Mouse (Mus musculus) heart, adult 18-20 months (tissue): ENCODE results near the gene Plau. TPM values are rescaled to one million over a fixed set of nuclear protein-coding genes. Genes with fewer than 3 reads are reported as not detected.
A peak's percentile ranks its signal among the peaks of the same experiment; 100 is the strongest.

Source experiments
- DNase-seq, 2 experiments: peaks; one replicate each; pipeline ENCODE4 v3.0.0; 2021 to 2022; ENCODE audit warnings: mixed read lengths in 1 of 2
- long read RNA-seq, 2 experiments: library from polyadenylated mRNA; stranded (forward); transcript quantifications; one replicate each; pipeline ENCODE4 v2.0.0; 2021
- total RNA-seq, 2 experiments: library from RNA; stranded (reverse); gene quantifications; 2 replicates each; pipeline ENCODE4 v1.2.3; 2021

Plau gene
- 1 to 10 TPM; 3.8 to 4.0 TPM for total RNA-seq
- long read RNA-seq, experiment 1: 0 reads
- long read RNA-seq, experiment 2: 0 reads

DNA sequence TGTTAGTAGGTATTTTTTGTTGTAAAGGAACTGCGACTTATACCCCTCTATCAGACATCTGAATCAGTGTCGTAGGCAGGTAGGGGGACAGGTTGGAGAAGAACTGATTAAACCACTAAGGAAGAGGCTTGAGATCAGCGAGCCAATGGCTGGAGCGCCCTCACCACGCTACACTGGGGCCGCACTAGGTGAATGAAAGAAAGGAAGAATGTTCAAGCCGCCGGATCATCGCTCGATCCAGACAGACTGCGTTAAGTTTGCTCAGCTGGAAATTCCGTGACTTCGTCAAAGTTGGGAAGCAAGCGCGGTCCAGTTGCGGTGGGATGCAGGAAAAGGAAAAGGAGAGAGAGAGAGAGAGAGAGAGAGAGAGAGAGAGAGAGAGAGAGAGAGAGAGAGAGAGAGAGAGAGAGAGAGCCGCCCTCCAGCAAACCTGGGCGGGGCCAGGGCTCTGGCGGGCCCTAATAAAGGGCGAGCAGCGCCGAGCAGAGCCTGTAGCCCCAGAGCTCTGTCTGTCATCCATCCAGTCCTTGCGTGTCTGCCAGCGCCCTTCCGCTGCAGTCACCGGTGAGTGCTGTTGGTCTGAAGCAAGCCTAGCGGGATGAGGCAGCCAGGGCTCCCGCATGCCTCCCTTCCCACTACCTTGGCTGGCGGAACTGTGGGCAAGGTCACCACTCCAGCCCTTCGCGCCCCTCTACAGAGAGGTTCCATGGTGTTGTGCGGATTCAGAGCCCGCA lies at the start of gene Plau:
Gene Plau (plus strand): TSS at position 490 of the 734 bp plus-strand sequence.
- peak; percentile 84 to 89 for DNase-seq

DNA sequence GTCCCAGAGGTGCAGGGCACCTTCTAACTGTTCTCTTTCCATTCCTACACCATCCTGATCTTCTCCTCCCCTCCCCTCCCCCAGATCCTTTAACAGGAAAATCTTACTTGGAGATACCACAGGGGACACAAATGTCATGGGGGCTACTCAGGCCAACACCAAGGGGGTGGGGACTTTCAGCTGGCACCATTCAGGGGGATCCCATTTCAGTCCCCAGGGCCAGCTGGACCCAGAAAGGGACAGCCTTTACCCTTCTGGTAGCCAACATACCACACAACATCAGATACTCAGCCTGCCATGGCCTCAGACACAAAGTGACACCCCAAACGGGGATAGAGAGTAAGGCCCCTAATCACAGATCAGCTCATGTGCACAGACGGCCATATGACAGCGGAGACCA lies 48.3 kb upstream of the Plau start:
- DNase-seq: no peak

DNA sequence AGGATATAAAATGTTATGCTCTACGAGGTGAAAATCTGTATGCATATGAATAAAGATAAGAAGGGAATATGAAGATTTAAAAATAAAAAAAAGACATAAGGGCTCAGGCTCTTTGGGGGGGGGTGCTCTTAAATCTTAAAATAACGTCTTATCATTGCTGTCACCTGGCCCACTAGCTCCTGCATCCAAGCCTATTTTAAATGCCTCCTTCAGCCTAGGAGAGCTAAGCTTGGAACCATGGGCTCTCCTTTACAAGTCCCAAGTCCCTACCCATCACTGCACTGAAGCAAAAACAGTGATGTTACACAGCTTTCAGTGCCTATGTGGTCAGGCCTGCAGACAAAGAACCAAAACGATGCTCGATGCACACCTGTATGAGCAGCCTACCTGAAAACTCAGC lies 46.9 kb upstream of the Plau start:
- no peak for DNase-seq

DNA sequence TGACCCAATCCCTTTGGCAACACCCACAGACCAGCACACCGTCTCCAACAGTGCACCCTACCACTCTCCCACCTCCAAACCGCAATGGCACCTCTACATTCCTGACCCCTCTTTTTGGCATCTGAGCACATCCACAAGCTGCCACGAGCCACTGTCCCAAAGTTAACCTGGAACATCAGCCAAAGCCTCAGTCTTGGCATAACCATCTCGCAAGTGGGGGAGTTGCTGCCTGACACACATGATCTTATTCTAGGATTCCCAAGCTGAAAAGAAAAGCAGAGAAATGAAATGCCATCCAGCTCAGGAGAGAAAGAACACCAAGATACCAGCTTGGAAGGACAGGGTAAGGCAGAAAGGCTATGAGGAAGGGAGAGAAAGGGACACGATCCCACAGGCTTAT lies 46.0 kb upstream of the Plau start:
- no peak for DNase-seq

DNA sequence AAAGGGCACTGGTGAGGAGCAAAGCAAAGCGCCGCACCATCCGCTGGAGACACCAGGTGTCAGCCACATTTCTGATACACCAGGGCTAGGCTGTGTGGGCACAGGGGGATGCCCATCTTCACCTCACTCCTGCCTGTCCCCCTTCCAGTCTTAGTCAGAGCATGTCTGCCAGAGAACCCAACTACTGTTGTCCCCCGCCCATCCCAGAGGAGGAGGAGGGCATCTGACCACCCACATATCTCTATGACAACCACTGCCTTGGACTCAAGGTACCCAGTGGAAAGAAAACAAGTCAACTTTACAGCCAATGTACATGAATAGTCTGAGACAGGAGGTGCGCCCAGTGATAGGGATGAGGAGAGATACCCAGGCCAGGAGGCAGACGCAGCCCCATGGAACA lies 45.5 kb upstream of the Plau start:
- DNase-seq: no peak

DNA sequence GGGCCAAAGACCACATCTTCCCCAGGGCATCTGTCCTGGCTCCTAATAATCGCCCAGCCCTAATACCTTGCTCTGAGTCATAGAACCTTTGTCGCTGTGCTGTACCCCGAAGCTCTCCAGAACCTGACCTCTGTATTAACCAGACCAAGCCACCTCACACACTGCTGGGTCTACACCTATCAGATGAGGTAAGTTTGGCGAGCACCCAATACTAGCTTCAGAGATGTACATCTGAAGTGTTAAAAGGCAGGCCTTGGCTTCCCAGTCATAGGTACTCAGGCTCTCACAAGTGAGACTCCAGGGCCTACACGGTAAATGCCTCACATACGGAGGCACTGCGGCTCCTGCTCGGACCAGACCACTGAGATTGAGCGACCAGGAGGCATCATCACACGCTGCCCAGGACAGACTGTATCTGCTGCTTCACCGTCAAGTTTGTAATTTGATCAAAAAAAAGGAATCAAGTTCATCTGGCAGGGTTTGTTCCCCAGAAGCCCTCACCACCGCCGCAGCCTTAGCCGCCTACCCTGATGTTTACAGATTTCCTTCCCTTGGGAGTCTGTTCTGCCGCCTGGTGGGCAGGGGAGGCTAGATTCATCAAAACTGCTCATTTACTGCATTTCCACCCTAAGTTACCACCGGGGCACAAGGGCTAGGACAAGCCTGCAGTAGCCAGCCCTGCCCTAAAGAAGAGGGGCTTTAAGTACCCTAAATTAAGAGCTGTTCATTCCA lies 44.8 kb upstream of the Plau start:
- no peak for DNase-seq

DNA sequence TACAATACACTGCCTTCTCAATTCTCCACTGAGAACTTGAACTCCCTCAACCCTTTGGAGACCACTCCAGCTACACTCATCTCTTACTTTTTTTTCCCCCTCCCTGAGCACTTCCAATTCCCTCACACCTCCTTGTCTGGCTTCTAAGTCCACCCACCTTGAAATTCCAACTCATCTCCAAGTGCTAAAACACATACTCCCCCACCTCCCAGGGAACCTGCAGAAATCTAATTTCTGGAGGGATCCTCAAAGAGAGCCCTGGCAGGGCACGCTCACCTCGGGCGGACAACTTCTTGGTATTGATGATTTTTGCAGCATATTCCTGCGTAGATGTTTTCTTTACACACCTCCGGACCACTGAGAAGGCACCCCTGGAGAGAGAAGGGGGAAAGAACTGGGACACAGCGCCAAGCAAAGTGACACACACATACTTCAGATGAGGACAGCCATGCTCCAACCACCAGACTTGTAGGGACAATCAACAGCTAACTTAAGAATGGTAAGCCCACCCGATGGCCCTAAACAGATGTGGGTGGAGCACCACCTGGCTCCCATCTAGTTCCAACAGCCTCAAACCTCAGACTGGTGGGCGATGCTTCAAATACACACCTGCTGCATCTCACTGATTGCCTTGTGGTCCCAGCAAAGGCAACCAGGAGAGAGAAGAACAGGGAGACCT lies 44.1 kb upstream of the Plau start:
- DNase-seq: no peak

DNA sequence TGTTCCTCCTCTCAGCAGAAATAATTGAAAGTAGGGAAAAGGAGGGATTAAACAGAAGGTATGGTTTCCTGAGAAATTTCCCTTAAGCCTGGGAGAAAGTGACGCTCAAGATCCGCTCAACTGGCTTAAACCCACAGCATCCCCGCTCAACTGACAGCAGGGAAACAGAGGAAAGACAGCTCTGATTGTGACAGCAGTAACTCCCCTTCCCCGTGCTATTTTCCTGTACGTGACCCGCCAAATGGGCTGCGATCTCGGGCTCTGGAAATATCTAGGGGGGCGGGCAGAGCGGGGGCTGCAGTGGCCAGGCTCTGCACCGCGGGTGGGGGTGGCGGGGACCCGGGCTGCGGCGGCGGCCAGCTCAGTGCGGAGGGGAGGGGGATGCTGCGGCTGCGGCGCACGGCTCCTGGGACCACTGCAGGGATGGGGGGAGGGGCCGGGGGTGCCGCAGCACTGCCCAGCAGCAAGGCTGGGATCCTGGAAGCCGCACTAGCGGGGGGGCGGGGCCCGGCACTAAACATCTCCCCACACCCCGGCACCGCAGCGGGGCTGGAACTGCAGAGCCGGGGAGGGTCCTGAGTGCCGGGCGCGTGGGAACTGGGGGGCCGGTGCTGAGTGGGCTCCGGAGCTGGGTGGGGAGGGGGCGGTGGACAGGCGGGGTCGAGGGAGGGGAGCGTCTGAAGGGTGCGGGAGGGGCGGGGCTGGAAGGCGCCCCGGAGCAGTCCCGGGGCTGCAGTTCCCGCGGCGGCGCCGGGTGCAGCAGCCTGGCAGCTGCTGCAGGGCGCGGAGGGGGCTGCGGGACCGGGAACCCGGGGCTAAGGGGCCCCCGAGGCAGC lies 43.3 kb upstream of the Plau start:
- peak in 1 of 2 experiments; percentile 31 for DNase-seq

DNA sequence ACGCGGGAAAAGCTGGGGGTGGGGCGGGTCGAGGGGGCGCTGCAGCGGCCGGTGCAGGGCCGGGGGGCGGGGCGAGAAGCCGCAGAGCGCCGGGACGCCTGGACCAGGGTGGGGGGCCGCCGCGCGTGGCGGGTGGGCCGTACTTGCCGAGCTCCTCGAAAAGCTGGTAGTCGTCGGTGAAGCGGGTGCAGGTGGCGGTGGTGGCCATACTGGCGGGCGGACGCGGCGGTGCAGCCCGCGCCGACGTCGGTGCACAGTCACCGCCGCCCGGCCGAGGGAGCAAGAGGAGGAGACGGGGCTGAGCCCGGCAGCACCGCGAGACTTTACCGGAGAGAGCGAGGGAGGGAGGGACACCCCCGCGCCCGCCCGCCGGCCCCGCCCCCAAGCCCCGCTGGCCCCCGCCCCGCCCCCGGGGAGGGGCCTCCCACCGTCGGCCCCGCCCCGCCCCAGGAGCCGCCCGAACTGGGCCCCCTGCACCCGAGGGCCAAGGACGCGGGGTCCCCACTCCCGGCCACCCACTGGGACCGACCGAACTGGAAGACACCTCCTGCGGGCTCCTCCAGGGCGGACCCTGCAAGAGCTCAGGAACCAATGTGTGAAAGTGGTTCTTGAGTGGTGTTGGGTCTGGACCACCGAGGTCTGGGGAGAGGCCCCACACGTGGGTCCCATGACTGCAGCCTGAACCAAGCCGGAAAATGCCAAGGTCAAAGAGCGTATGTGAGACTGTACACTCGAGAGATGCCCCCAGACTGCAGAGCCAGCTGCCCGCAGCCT lies 42.5 kb upstream of the Plau start, which contains the start of gene Camk2g:
Gene Camk2g (minus strand): TSS at position 331 of the 774 bp plus-strand sequence.
- peak; percentile 87 to 92 for DNase-seq

DNA sequence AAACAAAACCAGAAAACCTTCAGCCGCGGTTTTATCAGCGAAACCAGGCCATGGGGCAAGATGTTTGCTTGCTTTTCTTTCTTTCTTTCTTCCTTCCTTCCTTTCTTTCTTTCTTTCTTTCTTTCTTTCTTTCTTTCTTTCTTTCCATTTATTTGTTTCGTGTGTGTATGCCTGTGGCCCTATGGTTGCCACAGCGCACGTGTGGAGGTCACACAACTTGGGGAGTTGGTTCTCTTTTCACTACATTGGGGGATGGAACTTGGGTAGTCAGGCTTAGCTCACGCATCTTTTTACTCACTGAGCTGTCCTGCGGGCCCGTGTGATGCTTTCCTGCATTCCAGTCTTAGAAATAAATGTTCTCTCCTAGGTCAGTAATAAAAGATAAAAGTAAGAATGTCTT lies 41.9 kb upstream of the Plau start:
- no peak for DNase-seq

DNA sequence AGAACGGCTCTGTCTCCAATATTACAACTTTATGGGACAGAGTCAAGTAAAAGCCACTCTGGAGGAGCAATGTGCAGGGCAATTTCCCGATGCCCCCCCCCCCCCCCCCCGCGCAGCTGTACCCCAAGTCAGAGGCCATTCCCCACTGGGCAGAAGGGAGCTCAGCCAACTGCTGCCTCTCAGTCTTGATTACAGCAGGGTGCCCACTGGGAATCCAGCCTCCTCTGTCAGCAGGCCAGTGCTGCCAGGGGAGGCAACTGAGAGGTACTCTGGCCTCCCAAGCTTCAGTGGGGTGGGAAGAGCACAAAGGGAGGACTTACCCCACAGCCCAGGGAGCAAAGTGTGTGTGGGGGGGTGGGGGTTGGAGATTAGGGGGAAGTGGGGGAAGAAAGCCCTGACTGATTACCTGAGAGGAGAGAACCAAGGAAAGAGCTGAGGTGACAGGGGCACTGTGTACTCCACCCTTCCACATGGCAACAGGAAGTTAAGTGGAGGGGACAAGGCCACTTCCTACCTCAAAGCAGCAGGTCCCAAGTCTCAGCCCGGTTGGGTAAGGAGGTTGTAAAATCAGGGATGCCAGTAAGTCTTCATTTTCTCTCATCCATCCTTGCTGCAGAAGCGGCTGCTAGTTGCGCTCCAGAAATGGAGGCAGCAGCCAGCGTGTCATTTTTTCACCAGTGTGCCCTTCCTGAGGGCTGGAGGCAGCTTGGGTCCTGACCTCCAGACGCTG lies 40.9 kb upstream of the Plau start:
- DNase-seq: no peak

DNA sequence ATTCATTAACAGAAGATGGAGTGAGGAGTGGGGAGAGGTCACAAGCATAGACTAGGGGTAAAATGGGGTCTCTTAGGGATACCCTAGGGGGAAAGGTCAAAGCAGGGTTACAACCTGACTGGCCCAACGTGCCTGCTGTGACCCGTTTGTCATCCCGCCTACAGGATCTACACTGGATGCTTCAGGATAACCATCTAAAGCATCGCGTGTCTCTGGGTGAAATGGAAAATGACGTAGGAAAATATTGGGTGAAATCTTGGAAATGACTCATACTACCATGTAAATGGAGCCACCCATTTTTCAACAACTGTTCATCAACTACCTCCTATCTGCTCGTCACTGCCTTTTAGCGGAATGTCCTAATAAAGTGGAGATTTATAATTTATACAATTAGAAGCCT lies 40.3 kb upstream of the Plau start:
- no peak for DNase-seq

DNA sequence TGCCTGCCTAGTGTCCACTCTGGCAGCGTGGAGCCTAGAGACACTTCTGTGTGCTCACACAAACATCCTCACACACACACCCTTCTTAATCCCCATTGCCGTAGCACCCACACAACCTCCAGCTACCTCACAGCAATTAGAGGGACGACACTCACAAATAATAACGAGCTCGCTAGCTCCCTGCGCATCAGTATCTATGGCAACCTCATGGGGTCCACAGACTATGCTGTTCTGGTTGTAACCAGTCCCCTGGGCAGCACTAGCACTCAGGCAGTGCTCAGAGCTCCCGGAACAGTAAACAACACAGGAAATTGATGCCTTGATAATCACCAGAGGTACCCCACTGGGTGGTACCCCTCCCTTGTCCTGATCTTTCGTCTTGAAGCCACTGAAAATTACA lies 39.8 kb upstream of the Plau start:
- no peak for DNase-seq

DNA sequence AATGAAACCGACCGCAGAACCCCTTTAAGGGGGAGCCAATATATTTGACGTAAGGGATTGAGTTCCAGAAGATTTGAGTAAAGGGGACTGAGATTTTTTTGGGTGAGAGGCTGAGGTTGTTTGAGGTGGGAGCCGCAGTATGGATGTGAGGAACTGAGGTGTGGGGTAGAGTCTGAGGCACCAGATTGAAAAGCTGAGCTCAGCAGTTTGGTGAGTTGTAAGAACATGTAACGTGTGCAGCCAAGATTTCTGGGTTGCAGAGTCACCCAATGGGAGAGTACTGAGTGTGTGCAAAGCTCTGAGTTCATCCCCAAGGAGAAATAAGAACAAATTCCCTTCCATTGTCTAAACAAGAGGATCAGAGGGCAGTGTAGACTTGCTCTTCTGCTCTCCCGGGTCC lies 38.2 kb upstream of the Plau start:
- DNase-seq: no peak

DNA sequence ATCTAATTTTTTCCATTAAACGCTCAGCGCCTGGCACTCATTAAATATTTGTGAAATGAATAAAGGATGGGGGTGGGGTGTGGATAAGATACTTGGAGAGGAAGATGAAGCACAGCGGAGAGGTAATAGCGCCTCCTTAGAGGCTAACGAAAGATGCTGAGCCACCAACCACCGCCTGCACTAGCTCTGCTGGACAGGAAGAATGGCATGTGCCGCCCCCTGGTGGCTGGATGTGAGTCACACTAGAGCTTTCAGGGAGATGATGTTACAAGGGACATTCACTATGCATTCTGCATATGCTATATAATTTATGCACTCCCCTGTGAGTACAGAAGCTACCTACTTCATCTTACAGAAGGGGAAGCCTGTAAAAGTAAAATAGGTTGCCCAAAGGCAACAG lies 37.7 kb upstream of the Plau start:
- DNase-seq: peak; percentile 89 to 98

DNA sequence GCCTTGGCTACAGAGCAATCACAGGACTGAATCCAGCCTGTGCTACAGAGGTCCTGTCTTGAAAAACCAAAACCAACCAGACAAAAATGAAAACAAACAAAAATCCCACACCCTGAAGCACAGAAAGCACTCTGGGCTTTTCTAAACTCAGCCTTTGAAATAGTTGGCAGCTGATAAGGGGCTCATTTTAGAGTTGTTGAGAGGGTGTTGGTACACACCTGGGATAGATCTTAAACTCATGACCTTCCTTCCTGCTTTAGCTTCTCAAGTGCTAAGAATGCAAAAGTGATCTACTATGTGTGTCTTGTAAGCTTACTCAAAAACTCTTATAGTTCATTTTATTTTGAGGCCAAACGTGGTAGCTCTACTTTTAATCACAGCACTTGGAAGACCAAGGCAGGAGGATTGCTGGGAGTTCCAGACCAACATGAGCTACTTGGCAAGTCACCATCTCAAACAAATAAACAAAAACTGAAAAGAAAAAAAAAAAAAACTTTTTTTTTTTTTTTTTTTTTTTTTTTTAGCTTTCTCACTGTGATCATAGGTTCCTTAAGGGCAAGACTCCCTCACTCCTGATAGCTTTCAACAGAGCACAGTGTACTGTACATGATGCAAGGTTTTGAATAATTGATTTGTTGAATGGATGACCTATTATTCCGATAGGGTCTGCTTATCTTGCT lies 33.4 kb upstream of the Plau start:
- DNase-seq: no peak

DNA sequence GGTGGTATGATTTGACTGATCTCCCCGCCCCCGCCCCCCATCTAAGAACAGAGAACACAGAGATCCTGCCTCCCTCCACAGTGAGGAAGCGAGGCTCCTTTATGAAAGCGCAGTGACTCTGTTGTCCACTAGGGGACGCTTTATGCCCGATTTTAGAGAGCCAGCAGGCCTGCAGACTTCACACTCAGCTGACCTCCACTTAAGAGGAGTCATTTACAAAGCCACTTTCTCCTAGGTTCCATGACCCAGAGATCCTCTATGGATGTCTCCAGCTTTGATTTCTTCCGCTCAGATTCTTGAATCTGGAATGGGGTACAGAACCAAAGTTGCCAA lies 32.9 kb upstream of the Plau start:
- DNase-seq: peak; percentile 84 to 90

DNA sequence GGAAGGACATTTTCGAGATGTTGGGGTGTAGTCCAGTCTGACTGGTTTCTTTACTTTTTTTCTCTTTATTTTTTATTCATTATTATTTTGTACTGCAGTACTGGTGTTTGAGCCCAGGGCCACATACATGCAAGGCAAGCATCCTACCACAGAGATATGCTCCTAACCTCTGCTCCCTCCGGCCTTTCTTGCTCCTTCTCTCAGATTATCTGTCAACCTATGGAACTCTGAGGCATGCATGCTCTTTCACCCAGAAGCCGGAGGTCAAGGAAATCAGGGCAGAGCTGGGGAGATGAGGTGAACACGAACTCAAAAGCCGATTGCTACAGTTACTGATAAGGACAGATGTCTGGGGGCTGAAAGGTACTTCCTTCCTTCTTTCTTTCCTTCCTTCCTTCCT lies 32.0 kb upstream of the Plau start:
- peak in 1 of 2 experiments; percentile 39 for DNase-seq

DNA sequence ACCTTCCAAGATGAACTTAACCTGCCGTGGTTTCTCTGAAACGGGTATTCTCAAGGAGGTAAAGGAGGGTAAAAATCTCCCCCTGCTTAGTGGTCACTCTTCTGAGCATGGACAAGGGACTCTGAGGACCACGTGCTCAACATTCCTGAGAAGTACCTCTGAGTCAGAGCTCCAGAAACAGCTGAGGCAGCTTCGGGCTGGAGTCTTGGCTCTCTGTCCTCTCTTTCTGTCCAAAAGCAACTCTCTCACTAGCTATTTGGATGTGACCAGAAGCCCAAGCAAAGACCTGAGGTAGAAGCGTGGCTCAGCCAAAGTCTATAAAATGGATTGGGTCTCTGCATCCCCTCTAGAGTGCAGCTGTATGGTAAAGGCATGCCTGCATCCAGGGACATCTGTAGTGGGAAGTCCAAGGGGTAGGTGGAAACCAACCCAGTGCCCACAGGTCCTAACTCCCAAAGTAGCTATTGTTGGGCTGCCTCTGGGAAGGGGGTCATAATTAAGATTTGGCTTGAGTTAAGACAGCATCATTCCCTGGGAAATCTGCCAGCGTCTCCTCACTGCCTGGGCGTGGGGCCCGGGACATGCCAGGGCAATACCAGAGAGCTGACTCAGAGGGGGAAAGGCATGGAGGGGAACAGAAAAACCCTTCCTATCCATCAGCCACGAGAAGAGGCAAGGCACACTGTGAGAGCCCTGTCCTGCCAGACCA lies 31.3 kb upstream of the Plau start:
- peak; percentile 88 to 89 for DNase-seq
